Mouse (Mus musculus) G1E (cell line): ENCODE measurements around the gene Timp3.

Experiments used
- CTCF ChIP-seq: IDR thresholded peaks from 2 replicates; pipeline ENCODE4 v1.5.1; 2012; ENCODE audit warnings: low read depth, low read length, inconsistent platforms, mixed read lengths
- TAL1 ChIP-seq: conservative IDR thresholded peaks from 2 replicates; pipeline ENCODE4 v1.6.1; 2012; ENCODE audit warnings: low read depth, low read length, inconsistent platforms, mixed read lengths

DNA sequence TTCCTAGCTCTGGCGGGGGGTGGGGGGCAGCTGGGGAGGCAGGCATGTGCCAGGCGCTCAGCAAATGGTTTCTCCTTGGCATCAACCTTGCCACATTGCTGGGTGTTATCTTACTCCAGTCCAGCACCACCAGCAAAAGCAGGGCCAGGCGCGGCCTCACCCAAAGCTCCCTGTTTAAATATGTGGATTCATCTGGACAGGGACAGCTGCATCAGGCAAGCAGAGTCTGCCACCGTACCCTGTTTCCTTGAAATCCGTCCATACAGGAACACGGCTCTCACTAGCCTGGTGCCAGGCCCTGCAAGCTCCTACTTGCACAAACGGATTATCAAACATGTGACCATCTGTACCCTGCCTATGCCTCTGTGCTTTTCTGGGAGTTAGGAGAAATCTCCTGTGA is 21.0 kb downstream of the Timp3 start:
- no peak for TF ChIP-seq TAL1
- TF ChIP-seq CTCF: no peak
